In the genomic region with DNA sequence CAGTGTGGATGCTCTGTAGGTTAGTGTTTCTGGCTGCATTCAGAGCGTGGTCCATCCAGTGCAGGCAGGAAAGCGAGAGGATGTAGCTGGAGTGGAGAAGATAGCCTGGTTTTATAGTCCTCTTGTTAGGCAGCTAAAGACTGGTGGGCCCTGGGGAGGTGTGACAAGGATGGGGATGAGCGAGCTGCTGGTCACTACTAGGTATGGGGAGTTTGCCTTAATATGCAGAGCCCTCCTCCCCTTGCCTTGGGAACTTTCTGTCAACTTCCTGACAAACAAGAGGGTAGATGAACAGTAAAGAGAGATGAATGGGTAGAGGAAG, we compare ENCODE assay signal across 15 mouse cellular contexts. TPM values are rescaled to one million over a fixed set of nuclear protein-coding genes. Genes with fewer than 3 reads are reported as not detected.
DNase-seq lines count a peak whose midpoint lies in the region; ATAC-seq and TF ChIP-seq lines count a peak whose summit lies in the region.
"Had no signal": no experiment of that assay in that cellular context is flagged by ENCODE, and none has a peak within 500 bp of the region (broad histone marks: within the 10 kb centered on the region; RNA-seq: fewer than 3 reads in every experiment).

No protein-coding gene starts in this region.

- TF ChIP-seq POLR2A in kidney, adult 2 months (IDR thresholded peaks at IDR 0.05; ENCODE audit: low read depth, low read length): no peak

- H3K27me3 ChIP-seq in forebrain, embryonic 12.5 days: no peaks in the 10 kb centered on the region
- no peaks in the 10 kb centered on the region for H3K27me3 ChIP-seq in hindbrain, embryonic 11.5 days (ENCODE audit: control insufficient read depth, insufficient read depth, low read length)
- H3K27me3 ChIP-seq in midbrain, embryonic 16.5 days (ENCODE audit: control insufficient read depth, insufficient read depth, low read depth, low read length): no peaks in the 10 kb centered on the region
- no peaks in the 10 kb centered on the region; the same call in 1 of the 2 replicates for H3K27me3 ChIP-seq in kidney, adult 2 months (replicated peaks; ENCODE audit: control insufficient read depth, insufficient read depth, low read length)

- H3K4me2 ChIP-seq in forebrain, embryonic 12.5 days: no peak overlapping the region
- no peak overlapping the region for H3K4me2 ChIP-seq in hindbrain, embryonic 11.5 days (replicated peaks; ENCODE audit: low read depth, low read length)
- H3K4me2 ChIP-seq in midbrain, embryonic 16.5 days (ENCODE audit: low read length): peak overlapping the region; percentile 17; the same call in 1 of the 2 replicates
- H3K4me2 ChIP-seq: liver, embryonic 11.5 days; lung, embryonic 14.5 days had no signal

- peak; percentile 83 for DNase-seq in heart, adult 11 months
- DNase-seq in heart, postnatal 4 days: no peak
- DNase-seq in hindbrain, embryonic 11.5 days (ENCODE audit: low spot score): no peak
- DNase-seq in kidney, adult 2 months: no peak
- DNase-seq in layer of hippocampus, postnatal 14 days (ENCODE audit: low spot score in 2 of 2): no peak
- DNase-seq in liver: no peak
- DNase-seq: gastrocnemius, postnatal 25 days; right cerebral cortex, adult 18-20 months; thymus, adult 18-20 months had no signal

- no peak for TF ChIP-seq CTCF in kidney, adult 2 months (conservative IDR thresholded peaks at IDR 0.05; ENCODE audit: insufficient read depth, insufficient read length, low read depth, low read length)

- ATAC-seq in forebrain, embryonic 12.5 days (ENCODE audit: low FRiP score): no peak
- no peak for ATAC-seq in hindbrain, embryonic 11.5 days (ENCODE audit: low FRiP score)
- peak; percentile 65; the same call in 1 of the 2 replicates for ATAC-seq in midbrain, embryonic 16.5 days

- no peak overlapping the region for H3K4me3 ChIP-seq in forebrain, embryonic 12.5 days (replicated peaks)
- no peak overlapping the region for H3K4me3 ChIP-seq in hindbrain, embryonic 11.5 days (ENCODE audit: low read depth, low read length)
- no peak overlapping the region for H3K4me3 ChIP-seq in midbrain, embryonic 16.5 days (ENCODE audit: low read depth, low read length)
- no peak overlapping the region for H3K4me3 ChIP-seq in kidney, adult 2 months (ENCODE audit: insufficient read depth, low read depth, low read length)
- H3K4me3 ChIP-seq: erythroblast, embryonic 14.5 days had no signal

- peaks cover 42% of the 10 kb centered on the region for H3K4me1 ChIP-seq in forebrain, embryonic 12.5 days
- H3K4me1 ChIP-seq in hindbrain, embryonic 11.5 days (replicated peaks; ENCODE audit: control insufficient read depth, insufficient read depth, low read length): peaks cover 4% of the 10 kb centered on the region; the same call in 1 of the 2 replicates
- peaks cover 40% of the 10 kb centered on the region for H3K4me1 ChIP-seq in midbrain, embryonic 16.5 days (ENCODE audit: control insufficient read depth, insufficient read depth, low read length)
- no peaks in the 10 kb centered on the region for H3K4me1 ChIP-seq in kidney, adult 2 months (ENCODE audit: control insufficient read depth, insufficient read depth, low read length)

- WGBS in forebrain, embryonic 12.5 days: 89% methylated on average over 3 of the region's 3 CpGs
- WGBS in hindbrain, embryonic 11.5 days: 81% methylated on average over 3 of the region's 3 CpGs
- 71% methylated on average over 3 of the region's 3 CpGs for WGBS in midbrain, embryonic 16.5 days
- 86% methylated on average over 3 of the region's 3 CpGs for WGBS in kidney, adult 2 months

- H3K9me3 ChIP-seq in forebrain, embryonic 12.5 days: no peaks in the 10 kb centered on the region
- H3K9me3 ChIP-seq in hindbrain, embryonic 11.5 days (ENCODE audit: control insufficient read depth, low read length): no peaks in the 10 kb centered on the region
- no peaks in the 10 kb centered on the region for H3K9me3 ChIP-seq in midbrain, embryonic 16.5 days (replicated peaks; ENCODE audit: control insufficient read depth, low read length, poor library complexity, severe bottlenecking)

- H3K36me3 ChIP-seq in forebrain, embryonic 12.5 days (replicated peaks): peaks cover 7% of the 10 kb centered on the region; the same call in 1 of the 2 replicates
- no peaks in the 10 kb centered on the region for H3K36me3 ChIP-seq in hindbrain, embryonic 11.5 days (ENCODE audit: control insufficient read depth, insufficient read depth, low read length)
- no peaks in the 10 kb centered on the region for H3K36me3 ChIP-seq in midbrain, embryonic 16.5 days (ENCODE audit: control insufficient read depth, insufficient read depth, low read length)
- H3K36me3 ChIP-seq in kidney, adult 2 months (ENCODE audit: control insufficient read depth, insufficient read depth, low read length): no peaks in the 10 kb centered on the region

- H3K27ac ChIP-seq in forebrain, embryonic 12.5 days: peak overlapping the region; percentile 71
- H3K27ac ChIP-seq in hindbrain, embryonic 11.5 days (ENCODE audit: low read depth, low read length): peak overlapping the region; percentile 13; the same call in 1 of the 2 replicates
- H3K27ac ChIP-seq in midbrain, embryonic 16.5 days (ENCODE audit: low read length): peak overlapping the region; percentile 65
- H3K27ac ChIP-seq in kidney, adult 2 months (ENCODE audit: insufficient read depth, low read depth, low read length): no peak overlapping the region

- H3K9ac ChIP-seq in forebrain, embryonic 12.5 days: peak overlapping the region; percentile 8; the same call in 1 of the 2 replicates
- H3K9ac ChIP-seq in hindbrain, embryonic 11.5 days (ENCODE audit: low read depth, low read length): no peak overlapping the region
- peak overlapping the region; percentile 36 for H3K9ac ChIP-seq in midbrain, embryonic 16.5 days (ENCODE audit: low read depth, low read length)
- H3K9ac ChIP-seq: lung, embryonic 14.5 days had no signal

RNA-seq across cellular contexts. Expression of gene Kif5c, which starts 36.7 kb away (rescaled TPM):
- total RNA-seq in heart, postnatal 4 days (2021): 1 to 10 TPM in 1 of 2 experiments, under 1 TPM in 1; 0.88 to 1.4 TPM
- 135 and 149 TPM in 2 replicates for polyA plus RNA-seq in forebrain, embryonic 12.5 days (2016; fragmentation: Nextera tagmentation; extraction: Ambion mirVana)
- 112 and 115 TPM in 2 replicates for polyA plus RNA-seq in hindbrain, embryonic 11.5 days (2014; fragmentation: Nextera tagmentation; extraction: Ambion mirVana)
- 194 and 211 TPM in 2 replicates for polyA plus RNA-seq in midbrain, embryonic 16.5 days (2015; fragmentation: Nextera tagmentation; extraction: Ambion mirVana)
- polyA plus RNA-seq in kidney, adult 2 months (2012; rRNA removed): 0.45 and 0.58 TPM in 2 replicates
- 100 to 1,000 TPM; 557 to 563 TPM for total RNA-seq in layer of hippocampus, postnatal 14 days (2021)
- total RNA-seq: monocyte, adult 5-6 weeks had no signal
- polyA plus RNA-seq: erythroblast, embryonic 14.5 days had no signal

Comparison
In these comparisons a context has a peak if more than half of its experiments do, and no peak if none do; other contexts are left out.
1. RNA of gene Kif5c, which starts 36.7 kb away (polyA plus RNA-seq): 194 to 211 TPM in midbrain, embryonic 16.5 days, 135 to 149 TPM in forebrain, embryonic 12.5 days and 112 to 115 TPM in hindbrain, embryonic 11.5 days; 0.45 to 0.58 TPM in kidney, adult 2 months; every median in the first group is over 10 times any median in the second.